Mouse (Mus musculus) left cerebral cortex, postnatal 14 days (tissue): ENCODE data around the gene Cdk17. TPM values are rescaled to one million over a fixed set of nuclear protein-coding genes. Genes with fewer than 3 reads are reported as not detected.

Experiments used
- DNase-seq, 2 experiments: peaks; one replicate each; pipeline ENCODE4 v3.0.0; 2021 to 2022; ENCODE audit warnings: low spot score in 2 of 2, mixed read lengths in 1 of 2
- intact Hi-C: fragments of 180-260 bp; cut with DNase I; formaldehyde crosslinking; loops from one replicate; pipeline ENCODE4 v1.15.1; 2025
- total RNA-seq, 2 experiments: library from RNA; stranded (reverse); gene quantifications; 2 replicates each; pipeline ENCODE4 v1.2.3; 2021

Gene Cdk17
- total RNA-seq, 2 experiments from 2014 or later: 189 to 193 TPM

DNA sequence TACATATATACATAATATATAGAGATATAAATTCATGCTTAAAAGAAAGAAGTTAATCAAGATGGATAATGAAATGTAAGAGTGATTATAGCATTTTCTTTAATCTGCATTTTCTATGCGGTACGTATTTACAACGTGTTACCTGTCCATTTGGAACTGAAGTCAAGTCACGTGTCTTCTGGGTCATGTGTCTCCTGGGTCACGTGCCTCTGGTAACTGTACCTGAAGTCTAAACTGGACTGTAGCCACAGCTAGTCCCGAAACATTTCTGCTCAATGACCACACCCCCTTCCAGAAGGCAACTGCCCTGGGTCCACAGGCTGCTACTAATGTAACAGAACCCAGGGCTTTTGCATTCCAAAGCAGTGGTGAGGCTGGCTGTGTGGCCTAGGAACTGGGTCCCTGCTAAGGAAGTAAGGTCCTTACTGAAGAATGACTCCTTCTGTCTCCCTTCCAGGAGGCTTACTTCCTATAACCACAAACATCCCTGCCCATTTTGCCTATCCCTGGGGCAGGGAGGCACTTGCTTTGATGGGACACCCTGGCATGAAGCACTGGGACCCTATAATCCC lies 110.3 kb downstream of the Cdk17 start:
- intact Hi-C loops: loop anchor here (10.0 kb wide), 1 partner anchor 196 kb away; no protein-coding TSS in a partner anchor
- no peak for DNase-seq

DNA sequence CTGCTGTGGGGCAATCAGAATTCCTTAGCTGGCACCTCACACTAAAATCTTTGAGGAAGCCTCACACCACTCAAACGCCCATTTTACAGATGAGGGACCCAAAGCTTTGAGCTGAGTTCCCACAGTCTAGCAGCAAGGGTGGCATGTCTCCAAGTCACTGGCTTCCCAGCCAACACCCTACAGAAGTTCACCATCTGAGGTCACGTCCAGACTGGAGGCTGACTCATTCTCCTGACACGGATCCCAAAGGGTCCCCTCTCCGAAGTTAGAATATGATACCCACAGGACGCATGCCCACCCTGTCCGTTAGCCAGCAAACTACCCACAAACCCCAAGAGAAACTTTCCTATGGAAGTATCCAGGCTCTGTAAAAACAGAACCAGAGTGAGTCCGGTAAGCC lies 111.2 kb downstream of the Cdk17 start:
- intact Hi-C loops: loop anchor here (10.0 kb wide), 1 partner anchor 197 kb away; no protein-coding TSS in a partner anchor
- DNase-seq: no peak

DNA sequence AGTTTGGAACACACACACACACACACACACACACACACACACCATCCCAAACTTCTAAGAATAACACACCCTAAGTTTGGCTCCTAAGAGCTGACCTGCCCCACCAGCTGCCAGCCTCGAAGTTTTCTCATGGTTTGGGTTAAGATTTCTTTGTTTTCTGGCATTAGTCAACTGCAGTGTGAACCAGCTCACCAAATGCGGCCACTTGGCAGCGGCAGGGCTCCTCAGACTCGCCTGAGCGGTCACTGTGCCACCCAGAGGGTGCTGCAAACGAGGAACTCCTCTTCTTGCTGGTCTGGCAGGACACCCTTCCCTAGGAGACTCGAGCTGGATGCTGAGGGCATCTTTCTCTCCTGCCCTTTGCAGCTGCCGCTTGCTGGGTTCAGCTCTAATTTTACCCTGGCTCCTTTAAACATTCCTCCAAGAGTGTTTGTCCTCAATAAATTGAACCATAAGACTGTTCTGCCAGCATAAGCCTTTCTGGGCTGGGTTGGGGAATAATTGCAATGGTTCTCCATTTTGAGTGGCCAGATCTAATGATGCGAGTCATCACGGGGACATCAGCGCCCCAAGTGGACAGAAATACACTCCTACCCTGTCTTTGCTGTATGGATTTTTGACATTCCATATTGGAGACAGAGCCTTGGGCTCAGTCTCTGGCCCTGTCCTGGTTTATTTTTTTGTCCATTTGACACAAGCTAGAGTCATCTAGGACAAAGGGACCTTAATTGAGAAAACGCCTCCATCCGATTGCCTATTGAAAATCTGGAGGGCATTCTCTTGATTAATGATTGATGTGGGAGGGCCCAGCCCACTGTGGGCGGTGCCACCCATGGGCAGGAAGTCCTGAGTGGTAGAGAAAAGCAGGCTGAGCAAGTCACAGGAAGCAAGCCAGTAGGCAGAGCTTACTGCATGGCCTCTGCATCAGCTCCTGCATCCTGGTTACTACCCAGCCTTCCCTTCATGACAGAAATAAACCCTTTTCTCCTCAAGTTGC lies 112.6 kb downstream of the Cdk17 start:
- no peak for DNase-seq
- intact Hi-C loops: loop anchor here (10.0 kb wide), 1 partner anchor 198 kb away; no protein-coding TSS in a partner anchor

- intact Hi-C loops: loop anchor here (10.0 kb wide), 1 partner anchor 199 kb away; no protein-coding TSS in a partner anchor
- peak; percentile 43 to 90 for DNase-seq
Observed at GRCm38 (mm10) chr10:93274277-93274696, 113.6 kb downstream of the Cdk17 start.

DNA sequence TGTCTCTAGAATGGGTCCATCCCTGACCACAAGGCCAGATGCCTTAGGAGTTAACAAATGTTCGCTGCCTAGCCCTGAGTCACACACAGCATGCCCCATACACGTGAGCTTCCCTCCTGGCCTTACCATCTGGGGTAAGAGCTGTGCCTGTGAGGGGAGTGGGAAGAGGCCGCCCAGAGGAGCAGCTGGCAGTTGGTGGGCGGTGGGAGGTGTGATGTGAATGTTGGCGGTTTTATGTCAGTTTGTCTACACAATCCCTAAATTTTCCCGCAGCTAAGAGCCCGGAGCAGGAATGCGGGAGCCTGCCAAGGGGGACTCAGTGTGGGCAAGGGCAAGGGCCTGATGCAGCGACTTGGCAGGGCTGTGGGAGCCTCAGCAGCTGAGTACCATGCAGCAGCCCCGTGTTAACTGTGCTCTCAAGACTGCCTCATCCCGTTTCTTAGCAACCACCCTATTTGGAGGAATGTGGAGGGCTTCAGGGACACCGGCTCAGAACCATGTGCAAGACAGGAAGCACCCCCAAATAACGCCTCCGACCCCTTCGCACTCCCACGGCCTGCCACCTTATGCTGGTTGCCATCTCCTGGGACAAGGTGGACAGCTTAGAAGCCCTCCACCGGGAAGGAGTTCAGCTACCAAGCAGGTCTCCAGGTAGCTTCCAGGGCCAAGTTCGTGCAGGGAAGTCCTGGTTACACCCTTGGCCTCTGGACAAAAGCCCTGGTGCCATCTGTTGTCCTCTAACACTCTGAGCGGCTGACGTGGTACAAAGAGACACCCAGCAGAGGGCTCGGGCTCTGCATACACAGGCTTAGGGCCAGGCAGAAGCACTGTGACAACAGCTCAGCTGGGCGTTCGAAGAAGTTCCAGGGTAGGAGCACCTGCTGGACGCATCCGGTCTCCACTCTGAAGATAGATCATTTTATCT lies 114.8 kb downstream of the Cdk17 start:
- DNase-seq: peak; percentile 89 to 94
- intact Hi-C loops: loop anchor here (5.0 to 10.0 kb wide), 2 partner anchors 113 to 201 kb away; partner anchors contain the start of gene Cdk17

GRCm38 (mm10) chr10:93276349-93276763 lies 115.7 kb downstream of the Cdk17 start:
- intact Hi-C loops: loop anchor here (5.0 to 10.0 kb wide), 2 partner anchors 114 to 202 kb away; partner anchors contain the start of gene Cdk17

DNA sequence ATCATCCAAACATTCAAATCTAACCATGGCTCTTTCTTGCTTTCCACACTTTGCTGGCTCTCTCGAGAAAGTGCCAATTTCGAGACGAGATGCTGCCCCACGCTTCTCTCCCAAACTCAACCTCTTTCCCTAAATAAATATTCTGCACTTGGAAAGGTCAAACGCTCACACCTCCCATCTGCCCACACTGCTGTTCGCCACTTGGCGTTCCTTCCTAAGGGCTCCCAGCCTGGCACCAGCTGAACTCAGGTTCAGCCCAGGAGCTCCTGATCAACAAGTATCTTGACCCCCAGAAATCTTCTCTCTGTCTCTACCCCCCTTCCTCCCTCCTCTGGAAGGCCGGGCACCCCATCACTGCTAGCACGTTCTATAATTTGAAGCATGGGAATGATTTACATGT lies 116.2 kb downstream of the Cdk17 start:
- no peak for DNase-seq
- intact Hi-C loops: loop anchor here (5.0 to 10.0 kb wide), 2 partner anchors 115 to 202 kb away; partner anchors contain the start of gene Cdk17

More at GRCm38 (mm10) chr10:93276349-93276763, 115.7 kb downstream of the Cdk17 start:
- peak; percentile 85 to 90 for DNase-seq

- intact Hi-C loops: loop anchor here (5.0 to 10.0 kb wide), 2 partner anchors 116 to 204 kb away; partner anchors contain the start of gene Cdk17
- DNase-seq: no peak
Observed at GRCm38 (mm10) chr10:93278361-93278760, 117.7 kb downstream of the Cdk17 start.

DNA sequence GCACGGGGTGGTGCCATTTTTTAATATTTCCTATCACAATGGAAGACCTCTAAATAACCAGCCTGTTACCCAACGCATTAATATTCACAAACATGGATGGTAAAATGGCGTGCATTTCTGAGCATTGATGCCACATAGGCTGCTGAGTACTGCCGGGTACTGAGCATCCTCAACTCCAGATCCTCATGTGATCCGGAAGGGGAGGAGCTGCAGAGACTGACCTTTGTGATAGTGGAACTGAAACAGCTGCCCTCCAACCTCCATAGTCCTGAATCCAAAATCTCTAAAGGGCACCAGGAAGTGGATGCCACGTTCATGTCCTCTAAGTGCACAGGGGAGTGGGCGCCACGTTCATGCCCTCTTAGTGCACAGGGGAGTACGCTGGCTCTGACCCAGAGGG lies 118.4 kb downstream of the Cdk17 start:
- intact Hi-C loops: loop anchor here (5.0 to 10.0 kb wide), 2 partner anchors 117 to 204 kb away; partner anchors contain the start of gene Cdk17
- no peak for DNase-seq

DNA sequence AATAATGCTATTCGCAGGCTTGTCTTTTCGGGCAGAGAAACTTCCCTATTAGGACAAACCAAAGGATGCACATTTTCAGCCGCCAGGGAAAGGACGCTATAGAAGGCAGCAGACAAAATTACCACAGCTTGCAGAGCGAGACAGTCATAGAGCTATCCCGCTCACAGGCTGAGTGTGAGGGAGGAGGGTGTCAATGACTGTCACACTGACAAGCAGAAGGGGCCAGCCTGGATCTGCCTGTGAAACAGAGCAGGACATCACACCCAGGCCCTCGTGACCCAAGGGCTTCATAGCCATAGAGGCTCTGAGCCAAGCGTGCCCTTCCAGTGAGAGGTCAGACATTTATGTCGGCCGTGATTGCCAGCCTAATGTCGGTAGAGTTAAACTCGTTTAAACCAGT lies 119.9 kb downstream of the Cdk17 start:
- intact Hi-C loops: no loop called here
- DNase-seq: peak; percentile 64 to 86

GRCm38 (mm10) chr10:93281092-93281491 lies 120.4 kb downstream of the Cdk17 start:
- intact Hi-C loops: no loop called here
- peak in 1 of 2 experiments; percentile 28 for DNase-seq

GRCm38 (mm10) chr10:93282526-93282964 lies 121.9 kb downstream of the Cdk17 start:
- intact Hi-C loops: no loop called here
- DNase-seq: no peak

DNA sequence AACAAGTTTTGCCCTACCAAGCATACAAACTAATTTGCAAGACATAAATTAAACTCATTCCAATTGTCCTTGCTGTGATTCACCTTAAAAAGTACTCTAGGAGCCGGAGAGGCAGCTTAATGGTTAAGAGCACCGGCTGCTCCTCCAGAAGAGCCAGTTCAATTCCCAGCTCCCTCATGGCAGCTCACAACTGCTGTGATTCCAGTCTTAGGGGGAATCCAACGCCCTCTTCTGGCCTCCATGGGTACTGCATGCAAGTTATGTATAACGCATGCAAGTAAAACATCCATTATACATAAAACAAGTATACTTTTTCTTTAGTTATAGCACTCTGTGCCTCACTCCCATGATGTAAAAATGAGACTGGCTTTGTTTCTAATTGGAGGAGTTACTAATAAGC lies 122.6 kb downstream of the Cdk17 start:
- DNase-seq: no peak
- intact Hi-C loops: no loop called here

- DNase-seq: no peak
- intact Hi-C loops: no loop called here
Observed at GRCm38 (mm10) chr10:93285489-93285888, 124.8 kb downstream of the Cdk17 start.

DNA sequence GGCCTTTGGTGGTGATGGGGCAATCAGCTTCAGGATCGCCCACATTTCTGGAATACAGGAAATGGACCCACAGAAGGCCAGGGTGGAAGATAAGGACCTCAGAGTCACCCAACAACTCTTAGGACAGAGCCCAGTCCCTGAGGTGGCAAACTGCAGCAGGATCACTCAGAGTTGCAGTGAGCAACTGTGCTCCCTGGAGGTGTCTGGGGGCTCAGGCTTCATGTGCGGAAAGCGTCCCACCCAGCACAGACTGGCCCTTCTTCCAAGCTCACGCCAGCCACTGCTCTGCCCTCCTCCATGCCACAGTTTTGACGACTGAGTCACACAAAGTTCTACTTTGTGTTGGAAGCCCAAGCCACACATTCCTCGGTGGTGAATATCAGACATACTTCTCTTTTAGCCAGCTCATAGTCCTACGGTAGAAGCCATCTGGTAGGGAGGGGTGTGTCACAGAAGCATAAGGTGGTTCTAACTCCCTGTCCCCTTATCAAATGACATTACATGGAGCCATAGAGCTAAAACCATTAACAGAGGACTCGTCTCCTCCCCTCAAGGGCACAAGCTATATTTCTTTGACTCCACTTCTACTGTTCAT lies 127.0 kb downstream of the Cdk17 start:
- DNase-seq: no peak
- intact Hi-C loops: no loop called here

- intact Hi-C loops: no loop called here
- peak; percentile 67 to 78 for DNase-seq
Observed at GRCm38 (mm10) chr10:93288336-93288735, 127.7 kb downstream of the Cdk17 start.

GRCm38 (mm10) chr10:93289404-93289803 lies 128.7 kb downstream of the Cdk17 start:
- no peak for DNase-seq
- intact Hi-C loops: no loop called here

GRCm38 (mm10) chr10:93291352-93291751 lies 130.7 kb downstream of the Cdk17 start:
- peak in 1 of 2 experiments; percentile 35 for DNase-seq

More at GRCm38 (mm10) chr10:93291352-93291751, 130.7 kb downstream of the Cdk17 start:
- intact Hi-C loops: loop anchor here (5.0 kb wide), 4 partner anchors 129 to 291 kb away; partner anchors contain the start of gene Cdk17
